Comparison of ENCODE assay signal across 8 mouse cellular contexts in genomic region chr13:49341012-49341830, GRCm38 (mm10). TPM values are rescaled to one million over a fixed set of nuclear protein-coding genes. Genes with fewer than 3 reads are reported as not detected.
A peak's percentile ranks its signal among the peaks of the same experiment; 100 is the strongest.
DNase-seq lines count a peak whose midpoint lies in the region; ATAC-seq lines count a peak whose summit lies in the region.

TSS of gene Bicd2 (plus strand) at chr13:49341585.

- peak; percentile 97 for DNase-seq in T-cell, adult 2 months (ENCODE audit: low spot score)
- peak; percentile 92 to 94 for DNase-seq in cerebellum, postnatal 36 days
- peak; percentile 96 to 97 for DNase-seq in frontal cortex, postnatal 36 days (ENCODE audit: low spot score in 2 of 2)
- DNase-seq in left cerebral cortex, adult 11 months (ENCODE audit: low spot score) = peak; percentile 97
- DNase-seq in lung, postnatal 4 days = peak; percentile 96 to 98
- peak; percentile 95 for DNase-seq in retina, postnatal 7 days (ENCODE audit: low read depth, low spot score)
- peak; percentile 85 for DNase-seq in urinary bladder, adult 2 months (ENCODE audit: low spot score)

- peak within 1 kb of the TSS; percentile 78 for H3K4me2 ChIP-seq in hindbrain, embryonic 15.5 days

- no peaks in the 10 kb centered on the region for H3K27me3 ChIP-seq in hindbrain, embryonic 15.5 days

- peak; percentile 99 for ATAC-seq in hindbrain, embryonic 15.5 days (ENCODE audit: low FRiP score, low read depth)

- under 1% methylated on average over 74 of the region's 74 CpGs for WGBS in hindbrain, embryonic 15.5 days

- peak within 1 kb of the TSS; percentile 91 for H3K27ac ChIP-seq in hindbrain, embryonic 15.5 days (replicated peaks)

- peaks cover 51% of the 10 kb centered on the region for H3K4me1 ChIP-seq in hindbrain, embryonic 15.5 days (replicated peaks)

- peak within 1 kb of the TSS; percentile 80 for H3K4me3 ChIP-seq in hindbrain, embryonic 15.5 days

- no peaks in the 10 kb centered on the region for H3K9me3 ChIP-seq in hindbrain, embryonic 15.5 days

- peak within 1 kb of the TSS; percentile 86 for H3K9ac ChIP-seq in hindbrain, embryonic 15.5 days

- no peaks in the 10 kb centered on the region for H3K36me3 ChIP-seq in hindbrain, embryonic 15.5 days

RNA-seq across cellular contexts. Expression of gene Bicd2, which starts in this region (rescaled TPM):
- 28.7 and 28.9 TPM in 2 replicates for polyA plus RNA-seq in hindbrain, embryonic 15.5 days (2015; fragmentation: Nextera tagmentation; extraction: Ambion mirVana)
- polyA plus RNA-seq in urinary bladder, adult 2 months (2012; rRNA removed) = 41.8 and 47.8 TPM in 2 replicates

Comparison
In these comparisons a context has a peak if more than half of its experiments do, and no peak if none do; other contexts are left out.
1. Peak in every context shown above with its lines: DNase-seq, ATAC-seq, H3K4me3 ChIP-seq and H3K27ac ChIP-seq.